8 mouse cellular contexts compared by ENCODE assay signal in genomic region chr5:53589172-53589960, GRCm38 (mm10).
DNase-seq lines count a peak whose midpoint lies in the region; ATAC-seq and TF ChIP-seq lines count a peak whose summit lies in the region.

No protein-coding gene starts in this region.

- H3K4me3 ChIP-seq in bone marrow macrophage, adult 2 months (ENCODE audit: insufficient read depth, low read length), result peak overlapping the region; percentile 86
- peak overlapping the region; percentile 76 for H3K4me3 ChIP-seq in embryonic fibroblast, embryonic 13.5 days (ENCODE audit: insufficient read depth, low read length)
- peak overlapping the region; percentile 80 for H3K4me3 ChIP-seq in kidney, embryonic 14.5 days (ENCODE audit: low read length)
- peak overlapping the region; percentile 89 for H3K4me3 ChIP-seq in limb, embryonic 15.5 days

- TF ChIP-seq POLR2A in bone marrow macrophage, adult 2 months (IDR thresholded peaks at IDR 0.05; ENCODE audit: borderline replicate concordance, low read depth, low read length), result no peak
- TF ChIP-seq POLR2A in embryonic fibroblast, embryonic 13.5 days (IDR thresholded peaks at IDR 0.05; ENCODE audit: low read depth, low read length), result no peak

- H3K9ac ChIP-seq in kidney, embryonic 14.5 days (ENCODE audit: low read depth, low read length), result peak overlapping the region; percentile 70
- H3K9ac ChIP-seq in limb, embryonic 15.5 days, result peak overlapping the region; percentile 98

- no peaks in the 10 kb centered on the region for H3K27me3 ChIP-seq in kidney, embryonic 14.5 days (ENCODE audit: control insufficient read depth, insufficient read depth, low read length)
- H3K27me3 ChIP-seq in limb, embryonic 15.5 days, result no peaks in the 10 kb centered on the region

- H3K36me3 ChIP-seq in kidney, embryonic 14.5 days (ENCODE audit: control insufficient read depth, insufficient read depth, low read length), result no peaks in the 10 kb centered on the region
- H3K36me3 ChIP-seq in limb, embryonic 15.5 days, result no peaks in the 10 kb centered on the region

- peak overlapping the region; percentile 81 for H3K4me2 ChIP-seq in kidney, embryonic 14.5 days (replicated peaks; ENCODE audit: low read depth, low read length)
- H3K4me2 ChIP-seq in limb, embryonic 15.5 days, result peak overlapping the region; percentile 96

- peak; percentile 89 for ATAC-seq in kidney, embryonic 14.5 days (ENCODE audit: low FRiP score, low TSS enrichment)
- peak; percentile 88 for ATAC-seq in limb, embryonic 15.5 days (ENCODE audit: insufficient number of reproducible peaks, low FRiP score, low TSS enrichment, low read depth)

- H3K9me3 ChIP-seq in kidney, embryonic 14.5 days (ENCODE audit: control insufficient read depth, low read length), result no peaks in the 10 kb centered on the region
- no peaks in the 10 kb centered on the region for H3K9me3 ChIP-seq in limb, embryonic 15.5 days

- peak overlapping the region; percentile 99 for H3K27ac ChIP-seq in bone marrow macrophage, adult 2 months (ENCODE audit: insufficient read depth, low read depth, low read length)
- H3K27ac ChIP-seq in embryonic fibroblast, embryonic 13.5 days (ENCODE audit: insufficient read depth, low read length), result peak overlapping the region; percentile 67
- peak overlapping the region; percentile 95 for H3K27ac ChIP-seq in kidney, embryonic 14.5 days (ENCODE audit: low read depth, low read length)
- H3K27ac ChIP-seq in limb, embryonic 15.5 days, result peak overlapping the region; percentile 99

- no peak for TF ChIP-seq CTCF in bone marrow macrophage, adult 2 months (IDR thresholded peaks at IDR 0.05; ENCODE audit: low read depth, low read length)
- no peak for TF ChIP-seq CTCF in embryonic fibroblast, embryonic 13.5 days (IDR thresholded peaks at IDR 0.05; ENCODE audit: borderline replicate concordance, insufficient read depth, low read length)

- DNase-seq in A20 (ENCODE audit: low read depth, low spot score), result peak; percentile 97
- peak; percentile 94 to 96 for DNase-seq in heart, adult 9 months (ENCODE audit: low spot score in 2 of 2)
- DNase-seq in monocyte, adult 2 months (ENCODE audit: low read depth in 1 of 2, low spot score in 2 of 2), result peak; percentile 78 to 90
- peak; percentile 89 to 91 for DNase-seq in spleen, postnatal 36 days (ENCODE audit: low spot score in 2 of 2)

- under 1% methylated on average over 70 of the region's 72 CpGs for WGBS in kidney, embryonic 14.5 days
- under 1% methylated on average over 72 of the region's 72 CpGs for WGBS in limb, embryonic 15.5 days

- H3K4me1 ChIP-seq in bone marrow macrophage, adult 2 months (ENCODE audit: control insufficient read depth, insufficient read depth, low read length), result peaks cover 25% of the 10 kb centered on the region
- H3K4me1 ChIP-seq in embryonic fibroblast, embryonic 13.5 days (ENCODE audit: control insufficient read depth, insufficient read depth, low read length), result peaks cover 5% of the 10 kb centered on the region
- peaks cover 16% of the 10 kb centered on the region for H3K4me1 ChIP-seq in kidney, embryonic 14.5 days (ENCODE audit: control insufficient read depth, insufficient read depth, low read length)
- peaks cover 27% of the 10 kb centered on the region for H3K4me1 ChIP-seq in limb, embryonic 15.5 days

Comparison
In these comparisons a context has a peak if more than half of its experiments do, and no peak if none do; other contexts are left out.
1. Peak in every context shown above with its lines: DNase-seq, ATAC-seq, H3K4me3 ChIP-seq and H3K27ac ChIP-seq.